Mouse (Mus musculus): ENCODE data around the gene Pidd1. TPM values are rescaled to one million over a fixed set of nuclear protein-coding genes. Genes with fewer than 3 reads are reported as not detected.

The Pidd1 gene
- polyA plus RNA-seq, 1 experiment from 2014 or later = 9.1 TPM

GRCm38 (mm10) chr7:141441460-141441859, 2.4 kb downstream of the Pidd1 start:
- WGBS = 90% methylated on average over 9 of the region's 9 CpGs
- Histone ChIP-seq H3K9me3 (replicated peaks; ENCODE audit: control insufficient read depth, low read length) (no peaks in the 10 kb centered on the region), H3K27me3 (ENCODE audit: control insufficient read depth, insufficient read depth, low read length) (no peaks in the 10 kb centered on the region), H3K4me3 (ENCODE audit: low read depth, low read length) (no peak overlapping the region), H3K36me3 (replicated peaks; ENCODE audit: control insufficient read depth, insufficient read depth, low read depth, low read length) (no peaks in the 10 kb centered on the region; the same call in none of the 2 replicates), H3K9ac (replicated peaks; ENCODE audit: low read length) (no peak overlapping the region), H3K27ac (replicated peaks; ENCODE audit: low read depth, low read length) (no peak overlapping the region), H3K4me1 (ENCODE audit: control insufficient read depth, insufficient read depth, low read length) (peaks cover 7% of the 10 kb centered on the region; the same call in 1 of the 2 replicates), H3K4me2 (ENCODE audit: low read depth, low read length) (no peak overlapping the region)
- ATAC-seq (replicated peaks; ENCODE audit: insufficient number of reproducible peaks, low FRiP score, low TSS enrichment, low read depth) (no peak), DNase-seq (ENCODE audit: low spot score) (no peak)

- Histone ChIP-seq H3K4me2 (ENCODE audit: low read depth, low read length) (no peak overlapping the region), H3K27ac (replicated peaks; ENCODE audit: low read depth, low read length) (no peak overlapping the region), H3K4me3 (ENCODE audit: low read depth, low read length) (no peak overlapping the region), H3K36me3 (replicated peaks; ENCODE audit: control insufficient read depth, insufficient read depth, low read depth, low read length) (no peaks in the 10 kb centered on the region; the same call in none of the 2 replicates), H3K9ac (replicated peaks; ENCODE audit: low read length) (no peak overlapping the region), H3K9me3 (replicated peaks; ENCODE audit: control insufficient read depth, low read length) (no peaks in the 10 kb centered on the region), H3K4me1 (ENCODE audit: control insufficient read depth, insufficient read depth, low read length) (peaks cover 7% of the 10 kb centered on the region; the same call in 1 of the 2 replicates), H3K27me3 (ENCODE audit: control insufficient read depth, insufficient read depth, low read length) (no peaks in the 10 kb centered on the region)
- DNase-seq (ENCODE audit: low spot score) (peak; percentile 57), ATAC-seq (replicated peaks; ENCODE audit: insufficient number of reproducible peaks, low FRiP score, low TSS enrichment, low read depth) (no peak)
- 44% methylated on average over 6 of the region's 6 CpGs for WGBS
Measured at GRCm38 (mm10) chr7:141440613-141441012, 3.2 kb downstream of the Pidd1 start.

- Histone ChIP-seq H3K4me1 (ENCODE audit: control insufficient read depth, insufficient read depth, low read length) (peaks cover 7% of the 10 kb centered on the region; the same call in 1 of the 2 replicates), H3K36me3 (replicated peaks; ENCODE audit: control insufficient read depth, insufficient read depth, low read depth, low read length) (no peaks in the 10 kb centered on the region; the same call in none of the 2 replicates)
Measured at GRCm38 (mm10) chr7:141439811-141440210, 4.0 kb downstream of the Pidd1 start.

GRCm38 (mm10) chr7:141439140-141439679, 4.6 kb downstream of the Pidd1 start:
- Histone ChIP-seq H3K4me2 (ENCODE audit: low read depth, low read length) (no peak overlapping the region), H3K9ac (replicated peaks; ENCODE audit: low read length) (no peak overlapping the region), H3K36me3 (replicated peaks; ENCODE audit: control insufficient read depth, insufficient read depth, low read depth, low read length) (no peaks in the 10 kb centered on the region; the same call in none of the 2 replicates), H3K9me3 (replicated peaks; ENCODE audit: control insufficient read depth, low read length) (no peaks in the 10 kb centered on the region), H3K4me3 (ENCODE audit: low read depth, low read length) (no peak overlapping the region), H3K27ac (replicated peaks; ENCODE audit: low read depth, low read length) (no peak overlapping the region), H3K27me3 (ENCODE audit: control insufficient read depth, insufficient read depth, low read length) (no peaks in the 10 kb centered on the region), H3K4me1 (ENCODE audit: control insufficient read depth, insufficient read depth, low read length) (peaks cover 7% of the 10 kb centered on the region; the same call in 1 of the 2 replicates)
- WGBS = 93% methylated on average over 10 of the region's 10 CpGs
- ATAC-seq (replicated peaks; ENCODE audit: insufficient number of reproducible peaks, low FRiP score, low TSS enrichment, low read depth) = no peak
- no peak for DNase-seq (ENCODE audit: low spot score)

More at GRCm38 (mm10) chr7:141439811-141440210, 4.0 kb downstream of the Pidd1 start:
- H3K27ac ChIP-seq (replicated peaks; ENCODE audit: low read depth, low read length) = no peak overlapping the region
- no peaks in the 10 kb centered on the region for H3K9me3 ChIP-seq (replicated peaks; ENCODE audit: control insufficient read depth, low read length)
- ATAC-seq (replicated peaks; ENCODE audit: insufficient number of reproducible peaks, low FRiP score, low TSS enrichment, low read depth) (no peak), DNase-seq (ENCODE audit: low spot score) (no peak)
- H3K27me3 ChIP-seq (ENCODE audit: control insufficient read depth, insufficient read depth, low read length) = no peaks in the 10 kb centered on the region
- H3K4me2 ChIP-seq (ENCODE audit: low read depth, low read length) = no peak overlapping the region
- H3K4me3 ChIP-seq (ENCODE audit: low read depth, low read length) = no peak overlapping the region
- WGBS = 98% methylated on average over 11 of the region's 11 CpGs
- H3K9ac ChIP-seq (replicated peaks; ENCODE audit: low read length) = no peak overlapping the region

GRCm38 (mm10) chr7:141438201-141438968, 5.4 kb downstream of the Pidd1 start:
- H3K27me3 ChIP-seq (ENCODE audit: control insufficient read depth, insufficient read depth, low read length) = no peaks in the 10 kb centered on the region
- DNase-seq (ENCODE audit: low spot score) = no peak
- H3K27ac ChIP-seq (replicated peaks; ENCODE audit: low read depth, low read length) = no peak overlapping the region
- no peak overlapping the region for H3K4me2 ChIP-seq (ENCODE audit: low read depth, low read length)
- no peak overlapping the region for H3K9ac ChIP-seq (replicated peaks; ENCODE audit: low read length)
- 89% methylated on average over 12 of the region's 12 CpGs for WGBS
- H3K4me1 ChIP-seq (ENCODE audit: control insufficient read depth, insufficient read depth, low read length) = peaks cover 7% of the 10 kb centered on the region; the same call in 1 of the 2 replicates
- no peak overlapping the region for H3K4me3 ChIP-seq (ENCODE audit: low read depth, low read length)
- no peak for ATAC-seq (replicated peaks; ENCODE audit: insufficient number of reproducible peaks, low FRiP score, low TSS enrichment, low read depth)
- H3K36me3 ChIP-seq (replicated peaks; ENCODE audit: control insufficient read depth, insufficient read depth, low read depth, low read length) = no peaks in the 10 kb centered on the region; the same call in none of the 2 replicates
- H3K9me3 ChIP-seq (replicated peaks; ENCODE audit: control insufficient read depth, low read length) = no peaks in the 10 kb centered on the region

- ATAC-seq (replicated peaks; ENCODE audit: insufficient number of reproducible peaks, low FRiP score, low TSS enrichment, low read depth) (peak; percentile 64), DNase-seq (ENCODE audit: low spot score) (peak; percentile 90)
- no peaks in the 10 kb centered on the region; the same call in none of the 2 replicates for H3K36me3 ChIP-seq (replicated peaks; ENCODE audit: control insufficient read depth, insufficient read depth, low read depth, low read length)
- H3K27ac ChIP-seq (replicated peaks; ENCODE audit: low read depth, low read length) = no peak within 1 kb of the TSS
- WGBS = 5% methylated on average over 53 of the region's 53 CpGs
- peaks cover 1% of the 10 kb centered on the region; the same call in 1 of the 2 replicates for H3K4me1 ChIP-seq (ENCODE audit: control insufficient read depth, insufficient read depth, low read length)
- no peaks in the 10 kb centered on the region for H3K9me3 ChIP-seq (replicated peaks; ENCODE audit: control insufficient read depth, low read length)
- peak within 1 kb of the TSS; percentile 83 for H3K9ac ChIP-seq (replicated peaks; ENCODE audit: low read length)
- peak within 1 kb of the TSS; percentile 56 for H3K4me3 ChIP-seq (ENCODE audit: low read depth, low read length)
- peak within 1 kb of the TSS; percentile 91 for H3K4me2 ChIP-seq (ENCODE audit: low read depth, low read length)
- H3K27me3 ChIP-seq (ENCODE audit: control insufficient read depth, insufficient read depth, low read length) = no peaks in the 10 kb centered on the region
Measured at GRCm38 (mm10) chr7:141437178-141438120, 6.4 kb downstream of the Pidd1 start, which contains the start of gene Slc25a22. Gene Slc25a22, minus strand, starts transcription at chr7:141437892.

- no peaks in the 10 kb centered on the region; the same call in none of the 2 replicates for H3K36me3 ChIP-seq (replicated peaks; ENCODE audit: control insufficient read depth, insufficient read depth, low read depth, low read length)
- DNase-seq (ENCODE audit: low spot score) (no peak), ATAC-seq (replicated peaks; ENCODE audit: insufficient number of reproducible peaks, low FRiP score, low TSS enrichment, low read depth) (no peak)
- H3K27ac ChIP-seq (replicated peaks; ENCODE audit: low read depth, low read length) = no peak overlapping the region
- no peaks in the 10 kb centered on the region for H3K9me3 ChIP-seq (replicated peaks; ENCODE audit: control insufficient read depth, low read length)
- peak overlapping the region; percentile 91 for H3K4me2 ChIP-seq (ENCODE audit: low read depth, low read length)
- H3K9ac ChIP-seq (replicated peaks; ENCODE audit: low read length) = peak overlapping the region; percentile 83
- H3K27me3 ChIP-seq (ENCODE audit: control insufficient read depth, insufficient read depth, low read length) = no peaks in the 10 kb centered on the region
- peak overlapping the region; percentile 56 for H3K4me3 ChIP-seq (ENCODE audit: low read depth, low read length)
- 64% methylated on average over 2 of the region's 2 CpGs for WGBS
- H3K4me1 ChIP-seq (ENCODE audit: control insufficient read depth, insufficient read depth, low read length) = no peaks in the 10 kb centered on the region; the same call in 1 of the 2 replicates
Measured at GRCm38 (mm10) chr7:141436523-141436892, 7.3 kb downstream of the Pidd1 start.

All from embryonic facial prominence, embryonic 11.5 days (tissue).